Mouse (Mus musculus) lung, adult 2 months (tissue): Measurements from ENCODE around the gene Tbx3.

ENCODE experiments used
- CTCF ChIP-seq: fragments of 200-500 bp; IDR thresholded peaks from 2 replicates; pipeline ENCODE4 v1.5.1; 2011; ENCODE audit warnings: mild to moderate bottlenecking, low read length, control low read depth; ENCODE audit not compliant: insufficient read depth
- POLR2A ChIP-seq: fragments of 200-500 bp; IDR thresholded peaks from 2 replicates; pipeline ENCODE4 v1.6.1; 2011; ENCODE audit warnings: low read depth, mild to moderate bottlenecking, control low read depth, low read length, borderline replicate concordance; ENCODE audit errors: extremely low read depth

- TF ChIP-seq CTCF: no peak
- no peak for TF ChIP-seq POLR2A
These were observed 17.8 kb downstream of the Tbx3 start for GRCm38 (mm10) chr5:119688306-119688705.
